17 mouse cellular contexts compared by ENCODE assay signal in genomic region chr12:100735156-100735555, GRCm38 (mm10).
"Had no signal": no experiment of that assay in that cellular context is flagged by ENCODE, and none has a peak within 500 bp of the region (broad histone marks: within the 10 kb centered on the region; RNA-seq: fewer than 3 reads in every experiment).

No protein-coding gene starts in this region.

- H3K27ac ChIP-seq: kidney, embryonic 15.5 days; left cerebral cortex, adult 2 months; limb, embryonic 15.5 days; liver, embryonic 12.5 days; macrophage; midbrain, embryonic 13.5 days; neural tube, embryonic 15.5 days had no signal

- H3K4me1 ChIP-seq: kidney, embryonic 15.5 days; limb, embryonic 15.5 days; liver, embryonic 12.5 days; midbrain, embryonic 13.5 days; neural tube, embryonic 15.5 days had no signal

- H3K9me3 ChIP-seq: kidney, embryonic 15.5 days; limb, embryonic 15.5 days; liver, embryonic 12.5 days; megakaryocyte, embryonic 14.5 days; midbrain, embryonic 13.5 days; neural tube, embryonic 15.5 days had no signal

- DNase-seq: kidney, adult 2 months; kidney, postnatal 25 days; lung, embryonic 14.5 days; lung, postnatal 14 days; right cerebral cortex, postnatal 4 days; spleen, adult 18-20 months; thymus, adult 2 months; thymus, postnatal 25 days had no signal

- H3K4me3 ChIP-seq: kidney, embryonic 15.5 days; left cerebral cortex, adult 2 months; limb, embryonic 15.5 days; liver, embryonic 12.5 days; megakaryocyte, embryonic 14.5 days; midbrain, embryonic 13.5 days; myocyte; neural tube, embryonic 15.5 days had no signal

- H3K4me2 ChIP-seq: kidney, embryonic 15.5 days; limb, embryonic 15.5 days; liver, embryonic 12.5 days; lung, embryonic 14.5 days; midbrain, embryonic 13.5 days; neural tube, embryonic 15.5 days had no signal

- ATAC-seq: liver, embryonic 12.5 days; midbrain, embryonic 13.5 days had no signal

- H3K9ac ChIP-seq: kidney, embryonic 15.5 days; limb, embryonic 15.5 days; liver, embryonic 12.5 days; lung, embryonic 14.5 days; midbrain, embryonic 13.5 days; neural tube, embryonic 15.5 days had no signal

- H3K36me3 ChIP-seq: kidney, embryonic 15.5 days; limb, embryonic 15.5 days; liver, embryonic 12.5 days; midbrain, embryonic 13.5 days; neural tube, embryonic 15.5 days had no signal

- H3K27me3 ChIP-seq: kidney, embryonic 15.5 days; limb, embryonic 15.5 days; liver, embryonic 12.5 days; megakaryocyte, embryonic 14.5 days; midbrain, embryonic 13.5 days; neural tube, embryonic 15.5 days had no signal
